In the genomic region with DNA sequence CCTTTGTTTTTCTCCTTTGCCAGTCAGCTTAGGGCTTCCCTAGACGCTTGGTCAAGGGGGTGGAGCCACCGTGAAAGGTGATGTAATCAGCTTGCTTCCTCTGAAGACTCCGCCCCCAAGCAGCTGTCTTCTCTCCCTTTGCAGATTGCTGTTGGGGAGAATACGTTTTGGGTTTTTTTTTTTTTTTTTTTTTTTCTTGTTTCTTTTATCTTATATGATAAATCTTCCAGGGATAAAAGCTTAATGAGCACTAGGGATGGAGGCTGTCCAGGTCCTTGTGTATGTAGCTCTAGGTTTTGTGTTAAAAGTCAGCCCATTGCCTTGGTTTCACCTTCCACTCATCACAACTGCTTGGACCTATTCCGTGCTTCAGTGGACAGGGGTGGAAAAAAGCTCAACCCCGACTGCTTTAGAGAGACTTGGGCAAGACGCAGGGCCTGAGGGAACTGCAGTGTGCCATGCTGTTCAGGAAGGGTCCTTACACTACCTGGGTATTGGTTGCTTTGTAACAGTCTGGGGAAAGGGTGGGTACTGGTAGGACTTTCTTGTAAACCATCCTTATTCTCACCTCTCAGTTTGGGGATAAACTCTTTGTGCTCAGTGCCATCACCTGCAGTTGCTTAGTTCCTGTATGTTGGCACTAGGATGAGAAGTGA, we compare ENCODE assay signal across 8 mouse cellular contexts. TPM values are rescaled to one million over a fixed set of nuclear protein-coding genes. Genes with fewer than 3 reads are reported as not detected.
DNase-seq lines count a peak whose midpoint lies in the region; ATAC-seq and TF ChIP-seq lines count a peak whose summit lies in the region.

No protein-coding gene starts in this region.

- H3K4me2 ChIP-seq in embryonic facial prominence, embryonic 15.5 days (replicated peaks) = peak overlapping the region; percentile 86
- H3K4me2 ChIP-seq in kidney, embryonic 14.5 days (replicated peaks; ENCODE audit: low read depth, low read length) = peak overlapping the region; percentile 98
- H3K4me2 ChIP-seq in limb, embryonic 15.5 days = peak overlapping the region; percentile 64

- H3K27ac ChIP-seq in bone marrow, adult 2 months (ENCODE audit: control insufficient read depth, insufficient read depth, low read depth, low read length, poor library complexity) = peak overlapping the region; percentile 95
- peak overlapping the region; percentile 98 for H3K27ac ChIP-seq in embryonic facial prominence, embryonic 15.5 days (replicated peaks)
- peak overlapping the region; percentile 99 for H3K27ac ChIP-seq in kidney, embryonic 14.5 days (ENCODE audit: low read depth, low read length)
- peak overlapping the region; percentile 96 for H3K27ac ChIP-seq in limb, embryonic 15.5 days

- H3K36me3 ChIP-seq in embryonic facial prominence, embryonic 15.5 days = peaks cover 13% of the 10 kb centered on the region
- peaks cover 35% of the 10 kb centered on the region for H3K36me3 ChIP-seq in kidney, embryonic 14.5 days (ENCODE audit: control insufficient read depth, insufficient read depth, low read length)
- peaks cover 15% of the 10 kb centered on the region for H3K36me3 ChIP-seq in limb, embryonic 15.5 days

- H3K4me1 ChIP-seq in bone marrow, adult 2 months (ENCODE audit: control insufficient read depth, insufficient read depth, low read length) = peaks cover 1% of the 10 kb centered on the region; the same call in 1 of the 2 replicates
- H3K4me1 ChIP-seq in embryonic facial prominence, embryonic 15.5 days = peaks cover 31% of the 10 kb centered on the region
- H3K4me1 ChIP-seq in kidney, embryonic 14.5 days (ENCODE audit: control insufficient read depth, insufficient read depth, low read length) = peaks cover 27% of the 10 kb centered on the region
- H3K4me1 ChIP-seq in limb, embryonic 15.5 days = peaks cover 24% of the 10 kb centered on the region

- TF ChIP-seq CTCF in bone marrow, adult 2 months (IDR thresholded peaks at IDR 0.05; ENCODE audit: control insufficient read depth, insufficient read depth, low read length) = no peak

- peak; percentile 34 for ATAC-seq in embryonic facial prominence, embryonic 15.5 days (ENCODE audit: insufficient number of reproducible peaks, low FRiP score, low TSS enrichment, low read depth)
- peak; percentile 57 for ATAC-seq in kidney, embryonic 14.5 days (ENCODE audit: low FRiP score, low TSS enrichment)
- ATAC-seq in limb, embryonic 15.5 days (ENCODE audit: insufficient number of reproducible peaks, low FRiP score, low TSS enrichment, low read depth) = no peak

- DNase-seq in 416B (ENCODE audit: low read depth) = peak; percentile 99
- DNase-seq in heart, adult 9 months (ENCODE audit: low spot score in 2 of 2) = peak; percentile 96 to 97
- peak; percentile 83 to 89 for DNase-seq in monocyte, adult 2 months (ENCODE audit: low read depth in 1 of 2, low spot score in 2 of 2)
- peak; percentile 96 to 98 for DNase-seq in spleen, postnatal 36 days (ENCODE audit: low spot score in 2 of 2)

- peak overlapping the region; percentile 60 for H3K4me3 ChIP-seq in bone marrow, adult 2 months (replicated peaks; ENCODE audit: control insufficient read depth, low read depth, low read length)
- H3K4me3 ChIP-seq in embryonic facial prominence, embryonic 15.5 days (replicated peaks) = peak overlapping the region; percentile 80
- H3K4me3 ChIP-seq in kidney, embryonic 14.5 days (ENCODE audit: low read length) = peak overlapping the region; percentile 85
- H3K4me3 ChIP-seq in limb, embryonic 15.5 days = peak overlapping the region; percentile 71

- WGBS in bone marrow, adult 2 months = 6% methylated on average over 7 of the region's 7 CpGs
- 13% methylated on average over 7 of the region's 7 CpGs for WGBS in embryonic facial prominence, embryonic 15.5 days
- 8% methylated on average over 7 of the region's 7 CpGs for WGBS in kidney, embryonic 14.5 days
- WGBS in limb, embryonic 15.5 days = 17% methylated on average over 7 of the region's 7 CpGs

- peak overlapping the region; percentile 76 for H3K9ac ChIP-seq in embryonic facial prominence, embryonic 15.5 days
- H3K9ac ChIP-seq in kidney, embryonic 14.5 days (ENCODE audit: low read depth, low read length) = peak overlapping the region; percentile 97
- peak overlapping the region; percentile 44; the same call in 1 of the 2 replicates for H3K9ac ChIP-seq in limb, embryonic 15.5 days

- H3K9me3 ChIP-seq in embryonic facial prominence, embryonic 15.5 days (replicated peaks) = no peaks in the 10 kb centered on the region
- H3K9me3 ChIP-seq in kidney, embryonic 14.5 days (ENCODE audit: control insufficient read depth, low read length) = no peaks in the 10 kb centered on the region
- H3K9me3 ChIP-seq in limb, embryonic 15.5 days = no peaks in the 10 kb centered on the region

- H3K27me3 ChIP-seq in embryonic facial prominence, embryonic 15.5 days = no peaks in the 10 kb centered on the region
- no peaks in the 10 kb centered on the region for H3K27me3 ChIP-seq in kidney, embryonic 14.5 days (ENCODE audit: control insufficient read depth, insufficient read depth, low read length)
- H3K27me3 ChIP-seq in limb, embryonic 15.5 days = no peaks in the 10 kb centered on the region

- no peak for TF ChIP-seq POLR2A in bone marrow, adult 2 months (IDR thresholded peaks at IDR 0.05; ENCODE audit: borderline replicate concordance, control insufficient read depth, low read depth, low read length)

RNA-seq across cellular contexts. Expression of a gene that starts 3.0 kb away (rescaled TPM):
- 24.4 and 48.0 TPM in 2 replicates for polyA plus RNA-seq in bone marrow, adult 2 months (2011; ENCODE audit: insufficient read depth, insufficient read length, low replicate concordance, missing spikeins)
- polyA plus RNA-seq in embryonic facial prominence, embryonic 15.5 days (2015; fragmentation: Nextera tagmentation; extraction: Ambion mirVana) = 39.2 and 39.5 TPM in 2 replicates
- polyA plus RNA-seq in kidney, embryonic 14.5 days (2014; fragmentation: Nextera tagmentation; extraction: Ambion mirVana) = 30.6 and 44.7 TPM in 2 replicates
- polyA plus RNA-seq in limb, embryonic 15.5 days (2015; fragmentation: Nextera tagmentation; extraction: Ambion mirVana) = 35.0 and 40.1 TPM in 2 replicates

RNA-seq across cellular contexts. Expression of a gene that starts 3.0 kb away (rescaled TPM):
- 43.2 and 65.2 TPM in 2 replicates for polyA plus RNA-seq in bone marrow, adult 2 months (2011; ENCODE audit: insufficient read depth, insufficient read length, low replicate concordance, missing spikeins)
- polyA plus RNA-seq in embryonic facial prominence, embryonic 15.5 days (2015; fragmentation: Nextera tagmentation; extraction: Ambion mirVana) = 72.5 and 75.7 TPM in 2 replicates
- polyA plus RNA-seq in kidney, embryonic 14.5 days (2014; fragmentation: Nextera tagmentation; extraction: Ambion mirVana) = 79.0 and 101 TPM in 2 replicates
- polyA plus RNA-seq in limb, embryonic 15.5 days (2015; fragmentation: Nextera tagmentation; extraction: Ambion mirVana) = 72.4 and 77.1 TPM in 2 replicates

RNA-seq across cellular contexts. Expression of a gene that starts 9.3 kb away (rescaled TPM):
- polyA plus RNA-seq in bone marrow, adult 2 months (2011; ENCODE audit: insufficient read depth, insufficient read length, low replicate concordance, missing spikeins) = 11.7 and 19.9 TPM in 2 replicates
- polyA plus RNA-seq in embryonic facial prominence, embryonic 15.5 days (2015; fragmentation: Nextera tagmentation; extraction: Ambion mirVana) = 64.5 and 77.7 TPM in 2 replicates
- 76.5 and 92.2 TPM in 2 replicates for polyA plus RNA-seq in kidney, embryonic 14.5 days (2014; fragmentation: Nextera tagmentation; extraction: Ambion mirVana)
- 58.9 and 59.1 TPM in 2 replicates for polyA plus RNA-seq in limb, embryonic 15.5 days (2015; fragmentation: Nextera tagmentation; extraction: Ambion mirVana)

RNA-seq across cellular contexts. Expression of a gene that starts 22.0 kb away (rescaled TPM):
- 28.5 and 52.0 TPM in 2 replicates for polyA plus RNA-seq in bone marrow, adult 2 months (2011; ENCODE audit: insufficient read depth, insufficient read length, low replicate concordance, missing spikeins)
- 22.3 and 23.9 TPM in 2 replicates for polyA plus RNA-seq in embryonic facial prominence, embryonic 15.5 days (2015; fragmentation: Nextera tagmentation; extraction: Ambion mirVana)
- polyA plus RNA-seq in kidney, embryonic 14.5 days (2014; fragmentation: Nextera tagmentation; extraction: Ambion mirVana) = 36.2 and 41.5 TPM in 2 replicates
- polyA plus RNA-seq in limb, embryonic 15.5 days (2015; fragmentation: Nextera tagmentation; extraction: Ambion mirVana) = 18.0 and 23.0 TPM in 2 replicates

RNA-seq across cellular contexts. Expression of a gene that starts 39.6 kb away (rescaled TPM):
- 119 and 234 TPM in 2 replicates for polyA plus RNA-seq in bone marrow, adult 2 months (2011; ENCODE audit: insufficient read depth, insufficient read length, low replicate concordance, missing spikeins)
- polyA plus RNA-seq in embryonic facial prominence, embryonic 15.5 days (2015; fragmentation: Nextera tagmentation; extraction: Ambion mirVana) = 40.7 and 50.6 TPM in 2 replicates
- 37.8 and 50.0 TPM in 2 replicates for polyA plus RNA-seq in kidney, embryonic 14.5 days (2014; fragmentation: Nextera tagmentation; extraction: Ambion mirVana)
- 36.8 and 41.3 TPM in 2 replicates for polyA plus RNA-seq in limb, embryonic 15.5 days (2015; fragmentation: Nextera tagmentation; extraction: Ambion mirVana)

Comparison
In these comparisons a context has a peak if more than half of its experiments do, and no peak if none do; other contexts are left out.
1. H3K9ac ChIP-seq: peak in every context shown above with its lines; median percentile 97 in kidney, embryonic 14.5 days; 76 in embryonic facial prominence, embryonic 15.5 days; 44 in limb, embryonic 15.5 days.